Mouse (Mus musculus): ENCODE data around the gene Diras1. TPM values are rescaled to one million over a fixed set of nuclear protein-coding genes. Genes with fewer than 3 reads are reported as not detected.
A peak's percentile ranks its signal among the peaks of the same experiment; 100 is the strongest.

Gene Diras1
- polyA plus RNA-seq, 2 experiments = not detected

- no peak for ATAC-seq (ENCODE audit: insufficient read depth)
- H3K36me3 ChIP-seq (replicated peaks; ENCODE audit: control insufficient read depth, insufficient read depth, low read depth) = no peaks in the 10 kb centered on the region
- H3K9me3 ChIP-seq (ENCODE audit: control insufficient read depth, low read length) = no peaks in the 10 kb centered on the region
- no peak overlapping the region for H3K27ac ChIP-seq
- no peak overlapping the region for H3K4me2 ChIP-seq (ENCODE audit: low read depth)
- H3K27me3 ChIP-seq (ENCODE audit: control insufficient read depth, insufficient read depth, low read length) = peaks cover 32% of the 10 kb centered on the region
- WGBS (ENCODE audit: insufficient replicate concordance) = 47% methylated on average over 8 of the region's 8 CpGs
- no peak for TF ChIP-seq EP300 (IDR thresholded peaks at IDR 0.05; ENCODE audit: low read depth)
- peak; percentile 70 for TF ChIP-seq CTCF (IDR thresholded peaks at IDR 0.05; ENCODE audit: low read depth)
- H3K4me3 ChIP-seq (ENCODE audit: insufficient read depth in 1 of 2, low read depth in 2 of 2, low read length in 2 of 2) = no peak overlapping the region
- no peaks in the 10 kb centered on the region for H3K4me1 ChIP-seq (replicated peaks; ENCODE audit: control insufficient read depth in 2 of 2, insufficient read depth in 2 of 2, low read length in 1 of 2)
- H3K9ac ChIP-seq (replicated peaks) = no peak overlapping the region
- DNase-seq (ENCODE audit: low read depth in 3 of 3, low spot score in 3 of 3) = no peak
Measured at GRCm38 (mm10) chr10:81022744-81023143, 2.7 kb downstream of the Diras1 start.

GRCm38 (mm10) chr10:81021547-81022110 is 3.8 kb downstream of the Diras1 start:
- Histone ChIP-seq H3K4me3 (ENCODE audit: insufficient read depth in 1 of 2, low read depth in 2 of 2, low read length in 2 of 2) (no peak overlapping the region), H3K27me3 (ENCODE audit: control insufficient read depth, insufficient read depth, low read length) (peaks cover 32% of the 10 kb centered on the region), H3K27ac (no peak overlapping the region), H3K9me3 (ENCODE audit: control insufficient read depth, low read length) (no peaks in the 10 kb centered on the region), H3K9ac (replicated peaks) (no peak overlapping the region), H3K4me2 (ENCODE audit: low read depth) (no peak overlapping the region), H3K36me3 (replicated peaks; ENCODE audit: control insufficient read depth, insufficient read depth, low read depth) (no peaks in the 10 kb centered on the region), H3K4me1 (replicated peaks; ENCODE audit: control insufficient read depth in 2 of 2, insufficient read depth in 2 of 2, low read length in 1 of 2) (no peaks in the 10 kb centered on the region)
- DNase-seq (ENCODE audit: low read depth in 3 of 3, low spot score in 3 of 3) (no peak), ATAC-seq (ENCODE audit: insufficient read depth) (no peak)
- 15% methylated on average over 26 of the region's 26 CpGs for WGBS (ENCODE audit: insufficient replicate concordance)
- TF ChIP-seq EP300 (IDR thresholded peaks at IDR 0.05; ENCODE audit: low read depth) (no peak), CTCF (IDR thresholded peaks at IDR 0.05; ENCODE audit: low read depth) (no peak)

- no peak overlapping the region for H3K4me3 ChIP-seq (ENCODE audit: insufficient read depth in 1 of 2, low read depth in 2 of 2, low read length in 2 of 2)
- H3K9ac ChIP-seq (replicated peaks) = no peak overlapping the region
- peaks cover 1% of the 10 kb centered on the region in 2 experiments; a peak in 2 of 4 replicates for H3K4me1 ChIP-seq (replicated peaks; ENCODE audit: control insufficient read depth in 2 of 2, insufficient read depth in 2 of 2, low read length in 1 of 2)
- no peak overlapping the region for H3K4me2 ChIP-seq (ENCODE audit: low read depth)
- TF ChIP-seq CTCF (IDR thresholded peaks at IDR 0.05; ENCODE audit: low read depth) = no peak
- H3K9me3 ChIP-seq (ENCODE audit: control insufficient read depth, low read length) = no peaks in the 10 kb centered on the region
- 47% methylated on average over 2 of the region's 2 CpGs for WGBS (ENCODE audit: insufficient replicate concordance)
- no peaks in the 10 kb centered on the region for H3K36me3 ChIP-seq (replicated peaks; ENCODE audit: control insufficient read depth, insufficient read depth, low read depth)
- no peak overlapping the region for H3K27ac ChIP-seq
- DNase-seq (ENCODE audit: low read depth in 3 of 3, low spot score in 3 of 3) (no peak), ATAC-seq (ENCODE audit: insufficient read depth) (no peak)
- H3K27me3 ChIP-seq (ENCODE audit: control insufficient read depth, insufficient read depth, low read length) = peaks cover 25% of the 10 kb centered on the region
Measured at GRCm38 (mm10) chr10:81020207-81020606, 5.3 kb downstream of the Diras1 start.

- H3K4me1 ChIP-seq (replicated peaks; ENCODE audit: control insufficient read depth in 2 of 2, insufficient read depth in 2 of 2, low read length in 1 of 2) = peaks cover 2 to 5% of the 10 kb centered on the region in 2 experiments; a peak in 2 of 4 replicates
- TF ChIP-seq EP300 (IDR thresholded peaks at IDR 0.05; ENCODE audit: low read depth) (no peak), CTCF (IDR thresholded peaks at IDR 0.05; ENCODE audit: low read depth) (no peak)
- DNase-seq (ENCODE audit: low read depth in 3 of 3, low spot score in 3 of 3) (no peak), ATAC-seq (ENCODE audit: insufficient read depth) (no peak)
- no peak overlapping the region for H3K4me3 ChIP-seq (ENCODE audit: insufficient read depth in 1 of 2, low read depth in 2 of 2, low read length in 2 of 2)
- no peak overlapping the region for H3K27ac ChIP-seq
- H3K4me2 ChIP-seq (ENCODE audit: low read depth) = no peak overlapping the region
- H3K9me3 ChIP-seq (ENCODE audit: control insufficient read depth, low read length) = no peaks in the 10 kb centered on the region
- H3K36me3 ChIP-seq (replicated peaks; ENCODE audit: control insufficient read depth, insufficient read depth, low read depth) = no peaks in the 10 kb centered on the region
- H3K27me3 ChIP-seq (ENCODE audit: control insufficient read depth, insufficient read depth, low read length) = peaks cover 20% of the 10 kb centered on the region
- no peak overlapping the region for H3K9ac ChIP-seq (replicated peaks)
- WGBS (ENCODE audit: insufficient replicate concordance) = 54% methylated on average over 6 of the region's 6 CpGs
Measured at GRCm38 (mm10) chr10:81019687-81020086, 5.8 kb downstream of the Diras1 start.

- DNase-seq (ENCODE audit: low read depth in 3 of 3, low spot score in 3 of 3) = peak; percentile 41 to 56 (median 49)
Measured at GRCm38 (mm10) chr10:81018326-81018725, 7.1 kb downstream of the Diras1 start.

More at GRCm38 (mm10) chr10:81018326-81018725, 7.1 kb downstream of the Diras1 start:
- Histone ChIP-seq H3K9me3 (ENCODE audit: control insufficient read depth, low read length) (no peaks in the 10 kb centered on the region), H3K36me3 (replicated peaks; ENCODE audit: control insufficient read depth, insufficient read depth, low read depth) (no peaks in the 10 kb centered on the region), H3K27me3 (ENCODE audit: control insufficient read depth, insufficient read depth, low read length) (peaks cover 12% of the 10 kb centered on the region), H3K4me3 (ENCODE audit: insufficient read depth in 1 of 2, low read depth in 2 of 2, low read length in 2 of 2) (no peak overlapping the region), H3K4me1 (replicated peaks; ENCODE audit: control insufficient read depth in 2 of 2, insufficient read depth in 2 of 2, low read length in 1 of 2) (peaks cover 5 to 7% of the 10 kb centered on the region in 2 experiments; a peak in 3 of 4 replicates), H3K27ac (no peak overlapping the region), H3K4me2 (ENCODE audit: low read depth) (no peak overlapping the region), H3K9ac (replicated peaks) (no peak overlapping the region)
- no peak for ATAC-seq (ENCODE audit: insufficient read depth)
- no peak for TF ChIP-seq CTCF (IDR thresholded peaks at IDR 0.05; ENCODE audit: low read depth)
- TF ChIP-seq EP300 (IDR thresholded peaks at IDR 0.05; ENCODE audit: low read depth) = no peak
- 28% methylated on average over 10 of the region's 10 CpGs for WGBS (ENCODE audit: insufficient replicate concordance)
